Mouse (Mus musculus): ENCODE measurements around the gene Tnrc18.

The Tnrc18 gene

GRCm38 (mm10) chr5:142820276-142821265, 3.1 kb upstream of the Tnrc18 start:
- peaks cover 25% of the 10 kb centered on the region for H3K27me3 ChIP-seq (ENCODE audit: insufficient read depth, low read length)
- peak overlapping the region; percentile 81 for H3K4me3 ChIP-seq (replicated peaks; ENCODE audit: low read length)
- H3K4me1 ChIP-seq (replicated peaks; ENCODE audit: low read depth, low read length), result peaks cover 71% of the 10 kb centered on the region
- no peaks in the 10 kb centered on the region for H3K9me3 ChIP-seq (ENCODE audit: low read length)
- TF ChIP-seq POU5F1 (IDR thresholded peaks at IDR 0.05; ENCODE audit: borderline replicate concordance, low read length) (no peak), NANOG (IDR thresholded peaks at IDR 0.05; ENCODE audit: borderline replicate concordance, low read length) (no peak), CTCF (conservative IDR thresholded peaks at IDR 0.05; ENCODE audit: low read length) (no peak)
- H3K36me3 ChIP-seq (ENCODE audit: insufficient read depth, low read length), result no peaks in the 10 kb centered on the region

- H3K4me3 ChIP-seq (replicated peaks; ENCODE audit: low read length), result peak overlapping the region; percentile 81
- TF ChIP-seq NANOG (IDR thresholded peaks at IDR 0.05; ENCODE audit: borderline replicate concordance, low read length) (no peak), POU5F1 (IDR thresholded peaks at IDR 0.05; ENCODE audit: borderline replicate concordance, low read length) (no peak), CTCF (conservative IDR thresholded peaks at IDR 0.05; ENCODE audit: low read length) (no peak)
- H3K9me3 ChIP-seq (ENCODE audit: low read length), result no peaks in the 10 kb centered on the region
- H3K27me3 ChIP-seq (ENCODE audit: insufficient read depth, low read length), result peaks cover 35% of the 10 kb centered on the region
- peaks cover 67% of the 10 kb centered on the region for H3K4me1 ChIP-seq (replicated peaks; ENCODE audit: low read depth, low read length)
- no peaks in the 10 kb centered on the region for H3K36me3 ChIP-seq (ENCODE audit: insufficient read depth, low read length)
These were observed 2.2 kb upstream of the Tnrc18 start for GRCm38 (mm10) chr5:142819385-142820275.

GRCm38 (mm10) chr5:142818435-142819360, 1.2 kb upstream of the Tnrc18 start:
- Histone ChIP-seq H3K4me3 (replicated peaks; ENCODE audit: low read length) (peak overlapping the region; percentile 81), H3K4me1 (replicated peaks; ENCODE audit: low read depth, low read length) (peaks cover 67% of the 10 kb centered on the region), H3K27me3 (ENCODE audit: insufficient read depth, low read length) (peaks cover 44% of the 10 kb centered on the region), H3K36me3 (ENCODE audit: insufficient read depth, low read length) (no peaks in the 10 kb centered on the region), H3K9me3 (ENCODE audit: low read length) (no peaks in the 10 kb centered on the region)
- TF ChIP-seq POU5F1 (IDR thresholded peaks at IDR 0.05; ENCODE audit: borderline replicate concordance, low read length) (no peak), NANOG (IDR thresholded peaks at IDR 0.05; ENCODE audit: borderline replicate concordance, low read length) (no peak), CTCF (conservative IDR thresholded peaks at IDR 0.05; ENCODE audit: low read length) (no peak)

GRCm38 (mm10) chr5:142816811-142817523, 495 bp downstream of the Tnrc18 start:
- Histone ChIP-seq H3K27me3 (ENCODE audit: insufficient read depth, low read length) (peaks cover 56% of the 10 kb centered on the region), H3K36me3 (ENCODE audit: insufficient read depth, low read length) (no peaks in the 10 kb centered on the region), H3K9me3 (ENCODE audit: low read length) (no peaks in the 10 kb centered on the region), H3K4me3 (replicated peaks; ENCODE audit: low read length) (peak overlapping the region; percentile 87), H3K4me1 (replicated peaks; ENCODE audit: low read depth, low read length) (peaks cover 69% of the 10 kb centered on the region)
- TF ChIP-seq POU5F1 (IDR thresholded peaks at IDR 0.05; ENCODE audit: borderline replicate concordance, low read length) (no peak), CTCF (conservative IDR thresholded peaks at IDR 0.05; ENCODE audit: low read length) (no peak), NANOG (IDR thresholded peaks at IDR 0.05; ENCODE audit: borderline replicate concordance, low read length) (no peak)

- H3K4me3 ChIP-seq (replicated peaks; ENCODE audit: low read length), result peak overlapping the region; percentile 87
- TF ChIP-seq POU5F1 (IDR thresholded peaks at IDR 0.05; ENCODE audit: borderline replicate concordance, low read length), result no peak
- no peak for TF ChIP-seq CTCF (conservative IDR thresholded peaks at IDR 0.05; ENCODE audit: low read length)
- no peak for TF ChIP-seq NANOG (IDR thresholded peaks at IDR 0.05; ENCODE audit: borderline replicate concordance, low read length)
- H3K36me3 ChIP-seq (ENCODE audit: insufficient read depth, low read length), result no peaks in the 10 kb centered on the region
- H3K9me3 ChIP-seq (ENCODE audit: low read length), result no peaks in the 10 kb centered on the region
- peaks cover 69% of the 10 kb centered on the region for H3K4me1 ChIP-seq (replicated peaks; ENCODE audit: low read depth, low read length)
- peaks cover 63% of the 10 kb centered on the region for H3K27me3 ChIP-seq (ENCODE audit: insufficient read depth, low read length)
These were observed 1.2 kb downstream of the Tnrc18 start for GRCm38 (mm10) chr5:142816031-142816810.

GRCm38 (mm10) chr5:142815421-142816001, 2.0 kb downstream of the Tnrc18 start:
- Histone ChIP-seq H3K9me3 (ENCODE audit: low read length) (no peaks in the 10 kb centered on the region), H3K36me3 (ENCODE audit: insufficient read depth, low read length) (no peaks in the 10 kb centered on the region), H3K4me1 (replicated peaks; ENCODE audit: low read depth, low read length) (peaks cover 71% of the 10 kb centered on the region), H3K27me3 (ENCODE audit: insufficient read depth, low read length) (peaks cover 64% of the 10 kb centered on the region), H3K4me3 (replicated peaks; ENCODE audit: low read length) (peak overlapping the region; percentile 87)
- TF ChIP-seq POU5F1 (IDR thresholded peaks at IDR 0.05; ENCODE audit: borderline replicate concordance, low read length) (no peak), NANOG (IDR thresholded peaks at IDR 0.05; ENCODE audit: borderline replicate concordance, low read length) (no peak), CTCF (conservative IDR thresholded peaks at IDR 0.05; ENCODE audit: low read length) (no peak)

Data from E14TG2a.4 (cell line).